Mouse (Mus musculus): ENCODE results near the gene Tes.

Gene Tes

DNA sequence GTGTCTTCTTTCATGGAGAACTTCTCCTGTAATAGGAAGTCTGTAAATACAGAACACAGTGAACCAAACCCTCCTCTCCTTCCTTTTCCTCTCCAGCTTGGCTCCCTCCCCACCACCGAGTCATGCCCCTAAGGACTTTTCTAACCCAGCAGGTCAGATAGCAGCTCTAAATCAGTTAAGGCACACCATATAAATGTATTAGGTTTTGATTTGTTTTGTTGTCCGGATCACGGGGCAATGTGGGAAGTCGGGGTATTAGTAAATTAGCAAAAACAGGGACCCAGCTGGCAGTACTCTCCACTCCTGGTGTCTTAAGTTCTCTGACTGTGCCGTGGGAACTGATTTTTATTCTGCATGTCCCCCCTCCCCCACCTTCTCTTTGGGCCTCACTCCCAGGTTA is 14.4 kb downstream of the Tes start:
- no peak for DNase-seq (ENCODE audit: low spot score)

DNA sequence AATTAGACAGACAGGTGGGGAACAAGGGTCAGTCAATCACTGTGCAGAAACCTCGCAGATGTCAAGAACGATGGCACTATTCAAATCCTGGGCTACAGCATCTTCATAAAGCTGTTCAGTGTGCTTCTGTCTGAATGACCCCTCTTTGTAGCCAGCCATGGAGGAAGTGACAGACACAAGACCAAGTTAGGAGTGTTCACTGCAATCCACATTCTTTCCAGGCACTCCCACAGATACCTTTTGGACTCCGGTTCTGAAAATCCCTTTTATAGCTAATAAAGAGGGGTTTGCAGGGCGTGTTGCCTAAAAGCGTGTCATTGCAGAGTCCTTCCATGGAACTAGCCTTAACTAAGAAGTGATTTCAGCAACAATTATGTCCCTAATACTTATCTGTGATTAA is 14.9 kb downstream of the Tes start:
- DNase-seq (ENCODE audit: low spot score): no peak

DNA sequence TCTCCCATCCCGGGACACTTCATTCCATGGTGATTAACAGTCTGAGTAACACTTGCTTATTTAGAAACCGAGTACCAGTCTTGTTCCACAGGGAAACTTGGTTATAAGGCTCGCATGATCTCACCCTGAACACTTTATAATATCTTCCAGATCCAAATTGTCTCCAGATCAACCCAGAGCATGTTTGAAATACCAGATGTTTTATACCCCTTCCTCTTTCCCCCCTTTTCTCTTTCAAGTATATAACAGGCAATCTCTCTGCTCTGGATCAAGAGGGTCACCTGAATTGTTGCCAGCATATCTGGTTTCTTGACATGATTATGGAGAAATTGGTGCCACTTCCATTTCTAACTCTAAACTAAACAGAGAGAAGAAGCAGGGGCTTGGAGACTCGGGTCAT is 17.3 kb downstream of the Tes start:
- no peak for DNase-seq (ENCODE audit: low spot score)

DNA sequence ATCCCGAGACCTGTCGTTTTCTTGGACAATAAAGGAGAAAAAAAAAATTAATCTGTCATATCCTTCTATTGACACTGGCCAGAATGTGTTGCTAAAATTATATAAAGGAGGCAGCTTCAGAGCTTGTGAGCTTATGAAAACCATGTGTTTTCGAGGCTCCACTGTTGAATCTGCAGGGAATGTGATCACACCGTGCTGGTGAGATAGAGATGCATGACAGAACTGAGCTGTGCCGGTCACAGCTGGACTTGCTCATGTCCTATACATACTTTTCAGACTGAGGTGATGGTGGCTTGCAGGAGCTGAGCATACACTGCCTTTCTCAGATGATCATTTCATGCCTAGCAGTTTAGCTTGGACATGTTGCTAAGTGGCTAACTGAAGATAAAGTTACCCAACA is 17.9 kb downstream of the Tes start:
- no peak for DNase-seq (ENCODE audit: low spot score)

DNA sequence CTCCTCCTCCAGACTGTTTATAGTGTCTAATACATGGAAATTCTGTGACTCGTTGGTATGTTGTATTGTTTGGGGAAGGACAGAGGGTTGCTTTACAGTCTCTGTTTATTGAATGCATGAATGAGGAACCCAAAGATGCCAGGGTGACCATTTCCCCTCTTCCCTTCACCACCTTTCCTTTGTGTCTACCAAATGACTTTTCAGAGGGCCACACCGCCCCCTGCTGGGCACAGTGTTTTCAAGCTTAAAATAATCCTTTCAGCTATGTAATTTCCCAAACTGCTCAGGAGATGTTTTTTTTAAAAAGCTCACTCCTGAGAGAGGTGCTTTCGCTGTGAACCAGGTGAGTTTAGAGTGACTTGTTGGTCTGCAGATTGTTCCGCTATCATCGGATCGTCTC is 22.5 kb downstream of the Tes start:
- DNase-seq (ENCODE audit: low spot score): peak; percentile 18

DNA sequence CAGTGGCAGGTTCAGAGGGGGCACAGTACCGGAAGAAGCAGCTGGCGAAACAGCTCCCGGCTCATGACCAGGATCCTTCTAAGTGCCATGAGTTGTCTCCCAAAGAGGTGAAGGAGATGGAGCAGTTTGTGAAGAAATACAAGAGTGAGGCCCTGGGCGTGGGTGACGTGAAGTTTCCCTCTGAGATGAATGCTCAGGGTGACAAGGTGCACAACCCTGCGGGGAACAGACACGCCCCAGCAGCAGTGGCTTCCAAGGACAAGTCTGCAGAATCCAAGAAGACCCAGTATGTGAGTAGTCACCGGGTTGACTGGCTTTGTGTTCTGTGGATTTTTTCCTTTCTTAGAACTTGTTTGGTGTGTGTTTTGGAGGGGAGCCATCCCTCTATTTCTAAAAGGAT is 32.4 kb downstream of the Tes start:
- no peak for DNase-seq (ENCODE audit: low spot score)

DNA sequence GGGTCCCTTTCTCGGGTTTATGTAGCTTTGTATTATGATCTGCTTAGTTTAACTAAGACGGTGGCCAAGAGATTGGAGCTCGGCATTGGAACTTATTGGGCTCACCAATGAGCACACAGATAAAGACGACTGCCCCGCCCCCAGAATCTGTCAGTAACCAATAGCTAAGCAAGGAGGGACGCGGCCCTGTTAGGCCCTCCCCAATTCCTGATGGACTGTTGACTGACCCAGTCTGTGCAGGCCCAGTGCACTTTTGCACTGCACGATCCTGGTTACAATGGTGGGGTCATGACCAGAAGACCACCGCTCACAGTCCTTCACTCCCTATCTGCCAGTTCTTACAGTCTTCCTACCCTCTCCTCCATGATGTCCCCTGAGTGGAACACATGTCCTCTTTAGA is 33.6 kb downstream of the Tes start:
- no peak for DNase-seq (ENCODE audit: low spot score)

DNA sequence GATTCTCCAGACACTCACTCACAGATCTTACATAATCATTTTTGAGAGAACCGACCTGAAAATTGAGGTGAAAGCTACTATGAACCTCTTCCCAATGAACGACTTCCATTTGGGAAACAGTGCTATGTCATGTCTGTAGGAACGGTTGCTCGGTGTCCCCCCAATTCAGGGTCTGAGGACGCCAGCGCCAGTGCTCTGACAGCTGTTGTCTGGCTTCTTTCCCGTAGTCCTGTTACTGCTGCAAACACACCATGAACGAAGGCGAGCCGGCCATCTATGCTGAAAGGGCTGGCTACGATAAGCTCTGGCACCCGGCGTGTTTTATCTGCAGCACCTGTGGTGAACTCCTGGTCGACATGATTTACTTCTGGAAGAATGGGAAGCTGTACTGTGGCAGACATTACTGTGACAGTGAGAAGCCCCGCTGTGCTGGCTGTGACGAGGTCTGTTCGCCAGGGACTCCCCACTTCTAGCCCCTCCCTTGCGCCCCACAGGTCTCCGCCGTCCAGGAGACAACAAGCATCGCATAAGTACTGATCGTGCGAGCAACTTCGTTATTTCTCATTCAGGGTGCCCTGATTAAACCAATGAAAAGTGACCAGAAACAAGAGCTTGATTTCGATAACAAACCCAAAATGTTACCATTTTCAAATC is 34.7 kb downstream of the Tes start:
- no peak for DNase-seq (ENCODE audit: low spot score)

DNA sequence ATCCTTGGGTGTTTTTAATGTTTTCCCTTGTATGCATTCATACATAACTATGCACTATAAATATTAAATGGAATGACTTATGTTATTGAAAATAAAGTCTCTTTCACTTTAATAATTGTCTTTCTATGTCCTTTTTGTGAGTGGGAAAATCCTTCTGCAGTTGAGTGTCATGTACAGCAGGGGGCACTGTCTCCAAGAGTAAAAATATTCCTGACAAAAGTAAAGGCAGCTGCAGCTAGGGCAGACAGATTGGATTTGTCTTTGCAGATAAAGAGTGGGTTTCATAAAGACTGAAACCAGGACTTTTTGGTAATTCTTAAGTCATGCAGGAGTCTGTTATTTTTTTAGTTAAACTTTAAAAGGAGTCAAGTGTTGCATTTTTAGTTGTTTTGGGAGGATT is 40.8 kb downstream of the Tes start:
- peak; percentile 77 for DNase-seq (ENCODE audit: low spot score)

DNA sequence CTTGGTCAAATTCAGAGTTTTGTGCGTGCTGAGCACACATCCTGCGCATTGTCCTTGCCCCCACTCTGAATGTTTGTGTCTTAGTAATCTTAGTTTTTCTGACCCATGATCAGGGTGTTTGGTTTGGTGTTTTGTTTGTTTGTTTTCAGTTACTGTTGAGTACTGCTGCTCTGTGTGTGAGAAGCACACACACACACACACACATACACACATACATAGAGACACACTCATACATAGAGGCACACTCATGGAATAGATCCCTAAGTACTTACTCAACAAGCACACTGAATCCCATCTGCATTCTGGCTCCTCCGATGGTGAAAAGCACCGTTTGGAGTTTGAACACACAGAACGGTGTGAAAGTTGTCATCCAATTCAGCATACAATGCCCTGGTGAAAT is 41.5 kb downstream of the Tes start:
- no peak for DNase-seq (ENCODE audit: low spot score)

DNA sequence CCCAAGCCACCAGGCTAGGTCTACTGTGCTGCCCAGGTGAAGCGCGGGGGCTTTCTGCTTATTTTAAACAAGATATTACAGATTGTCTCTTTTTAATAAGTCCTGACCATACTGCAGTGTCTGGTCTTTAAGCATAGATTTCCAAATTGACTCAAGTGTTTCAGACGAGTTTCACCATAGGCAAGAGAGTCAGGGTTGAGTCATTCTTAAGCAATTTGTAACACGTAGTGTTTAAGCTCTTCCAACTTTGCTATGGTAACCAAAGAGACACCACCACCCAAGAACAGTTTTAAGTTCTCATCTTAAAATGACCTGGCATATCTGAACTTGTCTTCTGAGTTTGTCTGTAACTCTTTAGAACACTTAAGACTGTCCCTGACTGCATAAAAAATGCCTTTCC is 44.3 kb downstream of the Tes start:
- no peak for DNase-seq (ENCODE audit: low spot score)

DNA sequence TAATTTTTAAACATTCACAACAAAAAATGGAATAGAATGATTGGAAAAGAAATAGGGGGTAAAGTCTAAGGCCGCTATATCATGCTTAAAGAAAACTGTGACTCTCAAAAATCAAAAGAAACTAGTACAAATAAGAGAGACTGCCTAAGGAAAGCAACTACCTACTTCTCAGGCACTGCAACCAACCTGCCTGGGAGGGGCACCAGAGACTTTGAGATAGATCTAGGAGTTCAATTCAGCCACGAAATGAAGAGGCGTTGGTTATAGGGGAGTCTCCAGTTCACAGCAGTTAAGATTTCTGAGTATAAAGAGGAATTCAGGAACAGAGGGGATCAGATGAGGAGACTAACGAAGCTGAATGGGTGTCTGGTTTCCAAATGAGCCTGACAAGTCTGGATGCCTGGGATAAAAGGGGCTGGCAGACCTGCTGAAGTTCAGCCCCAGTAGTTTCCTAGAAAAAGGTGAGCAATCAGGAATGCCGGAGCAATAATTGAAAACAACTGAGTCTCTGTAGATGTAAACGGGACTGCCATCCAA is 45.7 kb downstream of the Tes start:
- no peak for DNase-seq (ENCODE audit: low spot score)

DNA sequence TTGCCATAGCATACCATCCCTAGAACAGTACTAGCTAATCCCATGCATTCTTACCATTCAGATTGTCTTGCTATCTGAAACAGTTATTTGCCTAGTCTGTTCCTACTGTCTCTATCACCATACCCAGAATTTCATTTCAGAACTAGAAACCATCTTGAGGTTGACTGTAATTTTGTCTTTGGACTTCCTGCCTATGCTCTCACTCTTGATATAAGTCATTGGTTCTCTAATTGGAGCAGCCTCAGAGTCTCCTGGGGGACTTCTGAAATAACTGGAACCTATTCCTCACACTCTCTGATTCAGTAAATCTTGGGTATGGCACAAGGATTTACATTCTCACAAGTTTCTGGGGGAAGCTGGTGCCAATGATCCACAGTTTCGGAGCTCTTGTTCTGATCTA is 47.1 kb downstream of the Tes start:
- no peak for DNase-seq (ENCODE audit: low spot score)

DNA sequence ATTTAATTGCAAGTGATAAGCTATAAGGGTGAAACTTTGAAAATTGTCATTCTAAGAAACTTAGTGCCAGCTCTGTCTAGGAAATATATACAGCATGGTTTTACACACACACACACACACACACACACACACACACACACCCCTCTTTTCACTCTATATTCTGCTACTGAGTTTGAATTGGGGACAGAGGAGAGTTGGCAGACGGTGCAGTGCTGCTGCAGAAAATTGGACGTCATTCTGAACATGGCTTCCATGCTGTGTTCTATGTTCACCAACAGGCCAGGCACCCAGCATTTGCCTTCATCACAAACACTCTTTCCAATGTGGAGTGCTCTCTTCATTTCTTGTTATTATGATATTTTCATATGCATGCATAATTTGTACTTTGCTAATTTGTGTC is 48.0 kb downstream of the Tes start:
- DNase-seq (ENCODE audit: low spot score): no peak

DNA sequence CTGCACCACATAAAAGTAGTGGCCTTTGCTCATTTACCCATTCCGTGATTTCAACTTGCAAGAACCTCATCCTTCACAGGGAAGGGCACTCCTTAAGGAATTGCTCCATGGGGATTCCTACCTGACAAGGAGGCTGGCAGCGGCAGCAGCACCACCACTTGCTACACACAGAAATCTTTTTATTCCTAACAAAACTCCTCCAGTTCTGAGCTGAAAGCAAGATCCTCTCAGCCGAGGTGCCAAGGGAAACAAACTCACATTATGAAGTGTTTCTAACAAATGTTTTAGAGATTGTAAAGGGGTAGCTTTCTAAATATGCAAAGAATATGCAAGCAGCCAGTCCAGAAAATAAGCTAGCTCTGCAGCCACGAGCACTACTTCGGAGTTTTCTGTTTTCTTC is 49.6 kb downstream of the Tes start:
- no peak for DNase-seq (ENCODE audit: low spot score)

DNA sequence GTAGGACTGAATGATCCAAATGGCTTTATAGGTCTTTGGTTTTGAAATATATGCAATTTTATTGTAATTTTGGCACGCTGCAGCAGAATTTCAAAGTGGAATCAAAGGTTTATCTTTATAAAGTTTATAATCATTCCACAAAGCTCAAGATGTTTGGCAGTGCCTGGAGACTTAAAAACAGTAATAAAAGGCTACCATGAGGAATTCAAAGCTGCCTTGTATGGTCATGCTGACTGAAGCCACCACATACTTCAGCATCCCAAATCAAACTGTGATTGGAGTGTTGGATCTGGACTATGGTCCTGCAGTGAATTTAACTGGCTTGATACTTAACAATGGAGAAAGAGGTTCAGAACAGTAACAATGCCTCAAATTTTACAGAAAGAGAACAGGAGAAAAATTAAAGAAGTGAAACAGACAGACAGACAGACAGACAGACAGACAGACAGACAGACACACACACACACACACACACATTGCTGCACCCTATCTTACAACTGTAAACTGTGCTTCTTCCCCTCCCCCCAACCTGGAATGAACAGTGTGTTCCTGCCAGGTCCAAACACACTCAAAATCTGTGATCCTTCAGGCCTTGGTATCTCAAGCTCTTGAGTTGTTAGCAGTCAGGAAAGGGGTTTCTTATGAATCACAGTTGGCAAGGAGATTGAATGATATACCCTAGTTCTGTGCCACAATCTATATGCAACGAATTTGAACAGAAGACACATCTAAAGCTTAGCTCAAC is 50.3 kb downstream of the Tes start:
- no peak for DNase-seq (ENCODE audit: low spot score)

DNA sequence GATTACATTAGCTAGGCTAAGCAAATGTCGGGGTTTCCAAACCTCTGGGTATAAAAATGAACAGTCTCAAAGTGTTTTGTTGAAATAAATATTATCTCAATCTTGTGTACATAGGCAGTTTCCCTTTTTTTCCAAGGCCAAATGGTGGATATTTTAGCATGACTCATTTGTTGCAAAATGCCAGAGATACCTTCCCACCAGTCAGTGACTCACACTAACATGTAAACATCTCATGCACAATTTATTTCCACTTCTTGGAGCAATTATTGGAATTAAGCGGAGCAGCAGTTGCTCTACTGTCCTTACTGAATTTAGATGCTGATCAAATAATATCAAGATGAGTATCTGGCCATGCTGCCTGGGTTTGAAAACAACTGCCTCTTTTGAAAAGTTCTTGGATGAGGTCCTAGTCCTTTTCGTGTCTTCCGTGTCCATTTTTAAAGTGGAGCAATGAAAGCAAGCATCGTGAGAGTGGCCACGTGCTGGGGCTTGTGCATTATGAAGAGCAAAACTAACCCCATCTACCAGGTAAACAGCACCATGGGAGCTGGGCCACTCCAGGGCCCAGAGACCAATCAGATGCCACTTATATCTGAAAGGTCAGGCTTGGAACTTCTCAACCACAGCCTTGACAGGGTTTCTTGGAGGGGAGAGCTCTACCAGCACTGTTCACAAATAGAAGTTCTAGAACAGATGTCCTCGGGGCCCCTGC is 54.7 kb downstream of the Tes start:
- DNase-seq (ENCODE audit: low spot score): no peak

DNA sequence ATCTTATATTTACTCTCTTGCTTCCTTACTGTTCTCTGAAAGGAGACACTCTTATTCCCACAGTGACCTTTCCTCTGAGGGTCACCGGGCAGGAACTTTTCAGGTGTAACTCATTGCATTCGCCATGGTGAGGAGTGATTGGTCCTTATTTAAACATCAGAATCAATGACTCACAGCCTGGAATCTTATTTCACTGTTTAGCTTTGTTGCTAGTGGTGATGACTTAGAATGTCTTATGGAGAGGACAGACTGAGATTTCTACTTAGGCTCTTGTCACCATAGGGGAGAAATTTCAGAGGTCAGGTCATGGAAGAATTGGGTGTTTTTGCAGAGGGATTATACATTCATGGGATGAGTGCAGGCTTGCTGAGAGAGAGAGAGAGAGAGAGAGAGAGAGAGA is 75.1 kb downstream of the Tes start:
- DNase-seq (ENCODE audit: low spot score): no peak

DNA sequence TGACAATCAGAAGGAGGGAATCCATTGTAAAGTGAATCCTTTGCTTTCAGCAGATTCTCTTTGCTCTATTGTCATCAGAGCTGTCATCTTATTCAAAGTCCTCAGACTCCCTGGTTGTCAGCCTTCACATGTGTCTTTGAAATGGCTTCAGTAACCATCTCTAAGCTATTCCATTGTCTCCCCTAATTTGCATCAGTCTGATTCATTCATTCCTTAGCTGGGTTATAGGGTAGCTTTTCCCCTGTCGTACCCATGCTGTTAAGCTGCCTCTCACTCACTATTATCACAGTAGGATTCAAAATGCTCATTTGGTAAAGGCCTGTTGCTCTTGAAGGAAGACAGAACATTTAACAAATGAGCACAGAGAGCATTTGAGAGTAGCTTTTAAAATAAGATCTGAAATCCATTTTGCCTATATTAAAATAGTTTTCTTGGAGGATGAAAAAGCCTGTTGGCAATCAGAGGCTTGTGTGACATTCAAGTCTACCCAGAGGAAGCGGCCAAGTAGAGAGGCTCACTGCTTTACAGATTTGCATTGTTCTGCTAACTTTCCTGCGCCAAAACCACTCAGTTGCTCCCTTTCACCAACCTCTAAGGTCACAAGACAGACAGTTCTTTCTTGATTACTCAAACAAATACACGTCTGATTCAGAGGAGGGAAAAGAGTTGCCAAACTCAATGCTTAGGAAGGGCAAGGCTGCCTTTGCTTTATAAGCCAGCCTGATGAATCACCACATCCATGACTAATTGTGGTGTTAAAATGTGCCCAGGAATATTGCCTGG is 77.8 kb downstream of the Tes start:
- DNase-seq (ENCODE audit: low spot score): peak; percentile 18

DNA sequence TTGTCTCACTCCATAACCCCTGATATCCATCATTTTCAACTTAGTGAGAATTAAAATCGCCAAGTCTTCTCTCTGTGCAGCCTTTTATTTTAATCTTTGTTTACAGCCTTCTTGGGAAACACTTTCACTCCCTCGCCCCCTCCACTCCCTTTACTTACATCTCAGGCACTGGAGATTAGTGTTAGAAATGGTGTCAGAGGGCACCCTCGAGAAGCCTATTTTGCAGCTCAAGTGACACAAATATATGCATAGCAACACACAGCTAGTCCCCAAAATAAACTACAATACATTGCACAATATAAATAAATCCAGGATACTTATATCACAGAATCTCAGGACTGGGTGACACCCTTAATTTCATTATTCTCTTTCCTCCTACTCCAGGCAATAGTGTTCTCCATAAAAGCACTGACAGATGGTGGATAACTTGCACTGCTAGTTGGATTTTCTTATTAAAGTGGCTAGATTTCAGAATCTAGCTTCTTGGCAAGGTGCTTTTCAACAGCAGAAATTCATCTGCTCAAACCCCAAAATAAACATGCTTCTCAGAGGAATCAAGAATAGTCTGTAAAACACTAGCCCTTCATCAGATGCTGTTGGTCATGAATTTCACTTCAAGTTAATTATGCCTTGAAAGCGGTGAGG is 86.2 kb downstream of the Tes start:
- DNase-seq (ENCODE audit: low spot score): no peak

DNA sequence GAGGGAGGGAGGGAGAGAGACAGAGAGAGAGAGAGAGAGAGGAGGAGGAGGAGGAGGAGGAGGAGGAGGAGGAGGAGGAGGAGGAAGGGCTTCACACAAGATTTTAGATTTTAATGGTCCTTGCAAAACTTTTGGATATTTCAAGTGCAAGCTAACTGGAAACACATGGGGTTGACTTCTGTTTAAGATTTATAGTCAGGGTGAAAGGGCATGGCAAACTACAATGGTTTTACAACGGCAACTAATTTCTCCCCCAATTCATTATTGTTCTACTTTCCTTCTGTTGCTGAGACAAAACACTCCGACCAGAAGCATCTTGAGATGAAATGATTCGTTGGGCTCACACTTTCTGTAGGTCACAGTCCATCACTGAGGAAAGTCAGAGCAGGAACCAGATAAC is 87.6 kb downstream of the Tes start:
- DNase-seq (ENCODE audit: low spot score): no peak
